Mouse (Mus musculus) WW6 (cell line): ENCODE results near the gene Unc93a.
"Not testable (repeated sequence)": the region's sequence is repeated elsewhere in the genome, so short reads cannot be mapped to it uniquely, and the experiment has no call there.

Experiments
- DNase-seq: peaks from one replicate; pipeline ENCODE4 v3.0.0-alpha.2; 2013; ENCODE audit warnings: low read depth, low spot score

Unc93a gene

GRCm38 (mm10) chr17:13131710-13132109 lies at the start of gene Unc93a:
Gene Unc93a, minus strand, starts transcription at chr17:13131810.
- DNase-seq = not testable (repeated sequence)

DNA sequence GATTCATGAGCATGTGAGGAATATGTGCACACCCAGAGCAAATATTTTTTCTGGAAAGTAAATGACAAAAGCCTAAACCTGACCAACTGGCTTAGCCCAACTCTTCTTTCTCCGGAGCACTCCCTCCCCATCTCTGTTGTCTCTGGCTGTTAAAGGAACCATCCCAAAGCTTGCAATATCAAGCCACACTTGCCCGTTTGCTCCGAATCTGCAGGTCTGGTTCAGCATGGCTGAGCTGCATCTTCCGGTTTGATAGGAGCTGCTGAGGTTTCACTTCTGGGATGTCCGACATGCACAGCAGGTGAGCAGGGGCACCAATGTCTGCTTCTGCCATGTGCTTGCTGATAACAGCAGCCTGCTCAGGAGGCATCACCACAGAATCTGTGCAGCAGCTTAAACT lies 48.9 kb upstream of the Unc93a start:
- not testable (repeated sequence) for DNase-seq

GRCm38 (mm10) chr17:13179021-13179420 lies 47.4 kb upstream of the Unc93a start:
- not testable (repeated sequence) for DNase-seq

- DNase-seq = not testable (repeated sequence)
These were observed 46.2 kb upstream of the Unc93a start for GRCm38 (mm10) chr17:13177796-13178195.

- not testable (repeated sequence) for DNase-seq
These were observed 44.0 kb upstream of the Unc93a start for GRCm38 (mm10) chr17:13175609-13176008.

DNA sequence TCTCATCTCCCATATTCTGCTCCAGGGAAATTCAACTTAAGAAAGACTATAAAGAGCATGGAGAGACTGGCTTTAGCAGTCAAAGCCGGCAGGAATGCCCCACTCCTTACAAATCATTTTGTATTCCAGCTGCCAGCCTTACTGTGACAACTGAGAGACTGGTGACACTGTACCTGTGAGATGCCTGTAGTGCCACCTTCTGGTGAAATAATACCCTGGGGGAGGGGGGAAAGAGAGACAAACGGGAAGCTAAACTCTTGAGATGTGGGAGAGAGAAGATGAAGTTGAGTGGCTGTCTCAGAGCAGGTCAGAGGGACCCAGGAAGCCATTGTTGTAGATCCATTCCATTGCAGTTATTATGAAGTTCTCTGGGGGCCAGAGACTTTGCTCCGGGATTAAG lies 42.4 kb upstream of the Unc93a start:
- not testable (repeated sequence) for DNase-seq

GRCm38 (mm10) chr17:13173578-13173977 lies 42.0 kb upstream of the Unc93a start:
- not testable (repeated sequence) for DNase-seq

DNA sequence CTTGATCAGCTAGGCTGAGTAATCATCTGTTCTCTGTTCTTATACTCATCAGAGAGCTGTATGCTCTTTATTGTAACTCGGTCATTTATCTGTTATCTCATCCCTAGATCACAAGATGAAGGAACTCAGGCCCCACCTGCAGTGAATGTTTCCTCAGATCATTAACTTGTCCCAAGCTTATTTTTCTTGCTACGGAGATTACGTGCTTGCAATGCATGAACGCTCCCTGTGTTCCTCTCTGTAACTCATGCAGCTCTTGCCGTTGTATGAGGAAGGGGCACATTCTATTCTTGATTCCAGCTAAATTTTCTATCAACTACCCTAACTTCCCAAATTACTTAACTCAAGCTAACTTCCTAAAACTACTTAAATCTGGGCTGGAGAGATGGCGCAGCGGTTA lies 14.5 kb upstream of the Unc93a start:
- DNase-seq = not testable (repeated sequence)

- DNase-seq = not testable (repeated sequence)
These were observed 13.1 kb upstream of the Unc93a start for GRCm38 (mm10) chr17:13144580-13145215.

GRCm38 (mm10) chr17:13142665-13143064 lies 11.1 kb upstream of the Unc93a start:
- DNase-seq = not testable (repeated sequence)

DNA sequence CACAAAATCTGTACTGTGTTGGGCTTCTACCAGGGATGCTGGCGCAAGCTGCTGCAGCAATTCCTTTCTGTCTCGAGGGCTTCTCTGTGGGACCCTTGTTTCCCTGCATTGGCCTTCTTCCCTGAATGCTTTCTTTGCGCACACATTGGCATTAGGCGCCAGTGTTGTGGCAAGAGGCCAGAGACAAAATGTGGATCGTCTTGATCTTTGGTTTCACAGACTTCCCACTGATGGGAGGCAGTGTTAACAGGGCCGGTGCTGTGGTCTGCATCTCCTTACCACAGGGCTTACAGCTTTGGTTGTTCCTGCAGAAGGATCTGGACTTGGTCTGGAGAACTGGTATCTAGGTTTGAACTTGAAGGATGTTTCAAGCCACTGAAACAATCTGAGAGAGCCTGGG lies 3.7 kb upstream of the Unc93a start:
- not testable (repeated sequence) for DNase-seq

DNA sequence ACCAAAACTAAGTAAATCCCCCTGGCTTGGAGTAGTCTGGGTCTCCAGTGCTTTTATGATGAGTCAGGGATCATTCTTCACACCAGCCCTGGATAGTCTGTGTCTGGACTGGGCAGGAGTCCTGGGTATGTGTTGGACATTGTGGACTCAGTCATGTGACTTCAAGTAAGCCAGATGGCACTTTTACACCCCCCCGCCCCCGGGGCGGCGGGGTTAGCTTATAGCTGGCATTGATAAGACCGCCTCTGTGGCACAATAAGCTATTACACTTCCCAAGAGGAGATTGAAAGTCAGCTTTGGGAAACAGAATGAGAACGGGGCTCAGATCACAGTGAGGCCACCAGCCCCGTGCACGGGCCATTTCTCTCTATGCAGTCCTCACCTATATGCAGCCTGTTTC lies 742 bp upstream of the Unc93a start:
- DNase-seq = not testable (repeated sequence)

- not testable (repeated sequence) for DNase-seq
These were observed 1.7 kb downstream of the Unc93a start for GRCm38 (mm10) chr17:13129737-13130465.

GRCm38 (mm10) chr17:13129324-13129723 lies 2.3 kb downstream of the Unc93a start:
- DNase-seq = not testable (repeated sequence)

DNA sequence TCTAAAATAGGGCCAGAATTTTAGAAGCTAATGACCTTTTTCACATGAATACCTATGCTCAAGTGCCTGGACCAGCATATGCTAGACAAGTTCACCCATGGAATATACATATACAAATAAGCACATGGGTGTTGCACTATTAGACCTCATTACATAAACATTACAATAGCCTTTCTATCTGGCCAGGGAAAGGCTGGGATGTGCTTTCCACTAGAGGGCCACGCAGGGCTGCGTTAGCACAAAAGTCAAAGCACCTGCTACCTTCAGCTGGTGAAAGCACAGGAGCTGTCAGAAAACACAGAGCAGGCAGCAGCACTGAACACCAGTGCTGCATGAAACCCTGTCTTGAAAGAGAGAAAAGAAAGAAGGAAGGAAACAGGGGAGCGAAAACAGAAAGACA lies 7.4 kb downstream of the Unc93a start:
- not testable (repeated sequence) for DNase-seq

GRCm38 (mm10) chr17:13123308-13124038 lies 8.1 kb downstream of the Unc93a start:
- not testable (repeated sequence) for DNase-seq

DNA sequence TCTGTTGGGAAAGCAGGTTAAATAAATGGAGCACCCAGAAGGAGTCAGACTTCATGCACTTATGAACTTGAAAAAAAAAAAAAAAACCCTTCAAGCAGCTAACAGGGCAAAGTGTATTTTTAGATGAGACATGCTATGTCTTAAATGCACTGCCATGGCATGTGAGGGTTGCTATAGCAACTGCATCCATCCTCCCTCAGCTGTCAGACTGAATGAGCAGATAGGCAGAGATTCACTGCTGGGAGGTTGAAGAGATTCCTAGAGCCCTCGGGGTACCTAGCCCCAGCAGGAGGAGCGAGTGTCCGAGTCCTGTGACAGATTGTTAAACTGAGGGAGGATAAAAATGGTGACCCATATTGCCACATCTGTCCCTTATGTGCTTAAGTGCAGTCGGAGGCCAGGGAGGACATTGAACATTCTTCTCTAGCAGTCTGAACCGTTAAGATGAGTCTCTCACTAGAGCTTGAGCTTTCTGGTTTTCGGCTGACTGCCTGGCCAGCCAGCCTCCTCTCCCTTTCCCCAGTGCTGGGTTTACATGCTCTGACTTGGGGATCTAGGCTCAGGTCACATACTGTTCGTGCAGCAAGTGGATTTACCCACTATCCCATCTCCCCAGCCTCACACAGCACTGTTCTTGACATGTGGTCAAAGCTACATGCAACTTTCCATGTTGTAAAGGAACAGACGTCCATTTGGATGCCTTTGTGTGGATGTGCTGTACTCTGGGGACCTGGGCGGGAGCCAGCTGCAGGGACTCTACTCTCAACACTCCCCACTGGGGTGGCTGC lies 18.9 kb downstream of the Unc93a start:
- DNase-seq = not testable (repeated sequence)

GRCm38 (mm10) chr17:13106563-13106962 lies 25.0 kb downstream of the Unc93a start:
- not testable (repeated sequence) for DNase-seq

- not testable (repeated sequence) for DNase-seq
These were observed 38.6 kb downstream of the Unc93a start for GRCm38 (mm10) chr17:13092960-13093359.

DNA sequence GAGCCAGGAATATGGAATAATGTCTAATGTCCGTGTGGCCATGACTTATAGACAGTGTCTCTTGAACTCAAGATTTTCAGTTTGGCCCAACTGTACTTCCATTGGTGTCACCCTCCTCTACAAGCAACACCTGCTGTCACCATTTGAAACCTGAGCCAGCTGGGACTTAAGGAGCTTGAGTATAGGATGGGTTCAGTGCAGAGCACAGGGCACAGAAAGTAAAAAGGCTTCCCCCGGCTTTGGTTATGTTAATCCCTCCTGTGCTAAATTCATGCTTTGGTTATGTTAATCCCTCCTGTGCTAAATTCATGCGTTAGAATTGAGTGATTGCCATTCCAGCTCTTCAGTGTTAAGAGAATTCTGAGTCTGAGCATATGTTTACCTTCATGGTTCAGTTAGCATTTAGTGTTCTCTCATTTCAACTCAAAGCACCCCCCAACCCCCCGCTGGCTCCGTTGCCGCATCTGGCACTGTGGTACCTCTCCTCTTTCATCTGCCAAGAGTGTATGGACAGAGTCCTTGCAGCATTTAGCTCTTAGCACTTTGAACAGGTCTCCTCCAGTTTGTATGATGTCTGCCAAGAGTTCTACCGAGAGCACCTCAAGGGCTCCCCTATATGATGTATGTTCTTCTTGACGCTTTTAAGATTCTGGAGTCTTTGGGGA lies 39.4 kb downstream of the Unc93a start:
- not testable (repeated sequence) for DNase-seq

DNA sequence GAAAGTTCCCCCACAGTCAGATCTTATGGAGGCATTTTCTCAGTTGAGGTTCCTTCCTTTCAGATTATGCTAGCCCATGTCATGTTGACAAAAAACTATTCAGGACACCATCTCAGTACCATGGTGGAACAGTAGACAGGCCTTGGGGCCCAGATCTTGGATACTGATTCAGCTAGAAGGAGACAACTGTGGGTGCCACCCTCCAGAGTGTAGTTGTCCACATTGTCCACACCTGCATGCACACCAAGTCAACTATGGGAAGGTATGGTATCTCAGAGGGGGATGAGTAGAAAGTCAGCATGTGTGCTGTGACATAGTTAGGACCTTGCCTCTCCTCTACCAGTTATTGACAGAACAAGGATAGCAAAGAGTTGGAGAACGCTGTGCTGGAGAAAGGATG lies 40.1 kb downstream of the Unc93a start:
- DNase-seq = not testable (repeated sequence)
